Mouse (Mus musculus) natural killer cell, adult 2 months (primary cell): ENCODE data around the gene Anp32e.
"Not testable (repeated sequence)": the region's sequence is repeated elsewhere in the genome, so short reads cannot be mapped to it uniquely, and the experiment has no call there.

Experiments
- DNase-seq, 2 experiments: peaks; one replicate each; pipeline ENCODE4 v3.0.0; 2022; ENCODE audit warnings: low spot score in 2 of 2

The Anp32e gene

GRCm38 (mm10) chr3:95903753-95904502 is 25.1 kb upstream of the Anp32e start:
- DNase-seq: no peak

- no peak for DNase-seq
These were observed 24.5 kb upstream of the Anp32e start, which contains the start of gene Car14 for GRCm38 (mm10) chr3:95904568-95904967. Gene Car14 (minus strand): TSS chr3:95904691.

- DNase-seq: peak; percentile 14 to 30
These were observed 23.7 kb upstream of the Anp32e start for GRCm38 (mm10) chr3:95905146-95905939.

GRCm38 (mm10) chr3:95905940-95906492 is 23.0 kb upstream of the Anp32e start:
- DNase-seq: no peak

- DNase-seq: peak; percentile 39 to 64
These were observed 22.2 kb upstream of the Anp32e start for GRCm38 (mm10) chr3:95906860-95907259.

DNA sequence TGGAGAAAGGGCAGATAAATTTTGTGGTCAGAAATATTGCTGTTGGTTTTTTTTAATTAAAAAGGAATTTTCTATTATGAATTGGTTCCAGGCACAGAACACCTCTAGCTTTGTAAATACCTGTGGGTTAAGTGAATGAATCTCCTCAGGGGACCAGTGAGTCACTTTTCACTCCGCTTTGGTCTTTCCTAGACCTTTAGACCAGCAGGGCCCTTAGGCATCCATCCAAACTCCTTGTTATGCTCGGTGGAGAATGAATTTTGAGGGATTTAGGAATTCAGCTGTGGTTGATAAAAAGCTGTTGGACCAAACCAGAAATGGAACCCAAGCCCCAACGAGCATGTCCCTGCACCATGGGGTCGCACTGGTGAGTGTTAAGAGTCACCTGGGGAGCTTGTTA is 21.4 kb upstream of the Anp32e start:
- no peak for DNase-seq

DNA sequence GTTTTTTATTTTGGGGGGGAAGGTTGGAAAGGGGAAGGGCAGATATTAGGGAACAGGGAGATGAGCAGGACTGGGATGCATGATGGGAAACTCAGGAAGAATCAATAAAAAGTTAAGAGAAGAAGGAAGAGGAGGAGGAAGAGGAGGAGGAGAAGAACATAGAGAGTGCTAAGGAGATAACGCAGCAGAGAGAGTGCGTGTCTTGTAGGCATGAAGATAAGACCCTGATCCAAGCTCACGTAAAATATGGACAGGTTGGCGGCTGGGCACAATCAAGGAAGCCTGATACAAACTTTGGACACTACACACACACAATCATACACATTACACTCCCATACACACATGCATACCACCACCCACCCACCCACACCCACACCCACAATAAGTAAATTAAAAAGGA is 14.3 kb upstream of the Anp32e start:
- DNase-seq: no peak

DNA sequence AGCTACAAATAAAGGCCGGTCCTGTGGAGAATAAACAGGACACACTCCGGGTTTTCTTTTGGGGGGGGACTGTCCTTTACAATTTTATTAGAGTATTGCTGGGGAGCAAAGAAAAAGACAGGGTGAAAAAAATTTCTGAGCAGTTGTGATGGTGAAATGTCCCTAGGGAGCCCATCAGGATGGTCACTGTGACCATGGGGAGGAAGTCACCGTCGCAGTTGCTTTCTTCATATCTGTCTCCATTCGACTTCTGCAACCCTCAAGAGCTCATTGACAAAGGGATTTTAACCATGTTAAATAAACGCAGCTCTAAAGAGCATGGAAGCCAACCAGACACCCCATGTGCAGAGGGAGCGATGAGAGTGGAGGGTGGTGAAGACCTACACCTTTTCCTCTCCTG is 12.3 kb upstream of the Anp32e start:
- no peak for DNase-seq

DNA sequence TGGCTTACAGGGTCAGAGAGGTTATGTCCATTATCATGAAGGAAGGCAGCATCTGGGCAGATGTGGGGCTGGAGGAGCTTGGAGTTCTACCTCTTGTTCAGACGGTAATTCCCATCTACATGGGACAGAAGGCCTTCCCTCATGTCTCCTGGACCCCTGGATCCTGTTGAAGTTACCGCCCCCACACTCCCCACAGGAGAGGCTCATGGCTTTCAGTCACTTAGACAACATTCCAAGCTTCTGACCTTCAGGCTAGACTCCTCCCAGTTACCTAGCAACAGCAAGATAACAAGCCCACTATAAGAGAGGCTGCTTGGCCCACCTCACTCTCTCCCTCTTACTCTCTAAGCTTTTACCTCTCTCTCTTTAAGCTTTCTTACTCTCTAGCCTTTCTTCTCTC is 8.5 kb upstream of the Anp32e start:
- not testable (repeated sequence) for DNase-seq

DNA sequence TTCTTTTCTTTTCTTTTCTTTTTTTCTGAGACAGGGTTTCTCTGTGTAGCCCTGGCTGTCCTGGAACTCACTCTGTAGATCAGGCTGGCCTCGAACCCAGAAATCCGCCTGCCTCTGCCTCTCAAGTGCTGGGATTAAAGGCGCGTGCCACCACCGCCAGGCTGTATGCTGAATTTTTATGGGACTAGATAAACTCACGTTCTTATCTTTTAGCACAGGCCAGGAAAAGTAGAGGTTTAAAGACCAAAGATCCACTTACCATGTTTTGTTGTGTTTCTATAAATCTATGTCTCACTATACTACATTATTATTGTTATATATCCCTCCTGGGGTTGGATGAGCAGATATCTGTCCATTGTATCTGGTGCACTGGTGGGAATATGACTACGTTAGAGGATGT is 5.6 kb upstream of the Anp32e start:
- DNase-seq: not testable (repeated sequence)

GRCm38 (mm10) chr3:95924185-95924584 is 4.9 kb upstream of the Anp32e start:
- DNase-seq: no peak

GRCm38 (mm10) chr3:95925087-95925486 is 4.0 kb upstream of the Anp32e start:
- DNase-seq: no peak

GRCm38 (mm10) chr3:95928261-95928657 is 787 bp upstream of the Anp32e start:
- DNase-seq: no peak

GRCm38 (mm10) chr3:95929581-95930470 is 780 bp downstream of the Anp32e start:
- DNase-seq: peak; percentile 29 to 43

GRCm38 (mm10) chr3:95930471-95930789 is 1.4 kb downstream of the Anp32e start:
- no peak for DNase-seq

DNA sequence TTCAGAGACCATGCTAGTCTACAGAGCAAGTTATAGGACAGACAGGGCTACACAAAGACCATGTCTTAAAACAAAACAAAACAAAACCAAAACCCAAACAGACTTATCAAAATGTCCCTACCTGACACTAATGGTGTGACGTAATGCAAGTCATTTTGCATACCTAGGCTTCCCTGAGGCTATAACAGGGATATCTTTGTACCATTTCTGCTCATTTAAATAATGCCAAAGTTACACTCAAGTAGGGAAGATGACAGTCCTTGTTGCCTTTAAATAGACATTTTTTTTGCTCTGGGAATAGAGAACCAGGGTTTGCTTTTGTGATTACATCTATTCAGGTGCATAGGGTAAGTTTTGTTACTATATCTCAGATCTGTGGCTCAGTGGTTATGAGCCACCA is 2.4 kb downstream of the Anp32e start:
- DNase-seq: no peak

DNA sequence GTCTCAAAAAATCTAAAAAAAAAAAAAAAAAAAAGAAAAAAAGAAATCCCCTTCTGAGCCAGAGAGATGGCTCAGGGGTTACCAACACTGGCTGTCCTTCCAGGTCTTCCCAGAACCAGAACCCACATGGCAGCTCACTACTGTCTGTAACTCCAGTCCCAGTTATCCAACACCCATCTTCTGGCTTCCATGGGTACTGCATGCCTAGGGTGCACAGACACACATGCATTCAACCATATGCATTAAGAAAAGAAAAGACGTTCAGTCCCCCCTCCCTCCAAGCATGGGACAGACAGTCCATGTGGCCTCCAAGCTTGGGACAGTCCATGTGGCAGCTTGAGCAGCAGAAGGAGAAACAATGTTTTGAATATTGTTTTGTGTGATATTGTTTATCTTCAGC is 3.1 kb downstream of the Anp32e start:
- DNase-seq: no peak

- no peak for DNase-seq
These were observed 3.5 kb downstream of the Anp32e start for GRCm38 (mm10) chr3:95932566-95932965.

DNA sequence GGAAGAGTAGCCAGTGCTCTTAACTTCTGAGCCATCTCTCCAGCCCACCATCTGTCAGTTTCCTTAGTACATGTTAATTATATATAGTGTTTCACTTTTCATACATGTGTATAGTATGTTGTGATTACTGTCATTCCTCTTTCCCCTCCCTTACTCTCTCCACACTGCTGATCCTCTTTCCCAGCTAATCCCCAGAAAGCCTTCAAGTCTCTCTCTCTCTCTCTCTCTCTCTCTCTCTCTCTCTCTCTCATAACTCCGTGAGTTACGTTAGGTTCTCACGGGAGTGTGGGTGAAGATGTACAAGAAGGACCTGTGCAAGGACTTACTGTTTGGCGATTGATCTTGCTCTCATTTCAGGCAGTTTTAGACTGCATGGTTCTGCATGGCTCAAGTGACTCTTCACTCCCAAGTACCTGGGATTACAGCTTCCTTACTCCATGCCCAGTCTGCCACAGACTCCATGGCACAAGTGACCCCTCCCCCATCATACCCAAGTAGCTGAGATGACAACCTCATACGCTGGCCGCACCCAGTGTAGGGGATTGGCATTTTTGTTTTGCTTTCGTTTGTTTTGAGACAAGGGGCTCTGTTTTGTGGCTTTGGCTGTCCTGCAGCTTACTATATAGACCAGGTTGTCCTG is 4.2 kb downstream of the Anp32e start:
- DNase-seq: no peak

DNA sequence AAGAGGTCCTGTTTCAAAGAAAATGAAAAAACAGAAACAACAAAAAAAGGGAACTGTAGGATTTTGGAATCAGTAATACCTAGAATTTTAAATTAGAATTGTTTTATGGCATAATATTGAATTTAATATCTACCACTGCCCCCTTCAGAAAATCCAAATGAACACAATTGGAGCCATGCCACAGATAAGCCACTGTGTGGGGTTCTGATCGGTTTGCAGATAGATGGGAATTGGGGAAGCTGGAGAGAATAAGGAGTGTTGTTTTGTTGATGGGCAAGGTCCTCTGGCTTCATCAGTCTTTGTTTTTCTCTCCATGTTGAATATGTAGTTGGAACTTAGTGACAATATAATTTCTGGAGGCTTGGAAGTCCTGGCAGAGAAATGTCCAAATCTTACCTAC is 5.4 kb downstream of the Anp32e start:
- DNase-seq: no peak

- DNase-seq: peak in 1 of 2 experiments; percentile 25
These were observed 9.2 kb downstream of the Anp32e start for GRCm38 (mm10) chr3:95938217-95938616.
